Mouse (Mus musculus) bone marrow, adult 2 months (tissue): ENCODE results near the gene Card14.

Experiments
- CTCF ChIP-seq: fragments of 200-500 bp; IDR thresholded peaks from 2 replicates; pipeline ENCODE4 v1.5.1; 2011; ENCODE audit warnings: low read length, control low read depth; ENCODE audit not compliant: control insufficient read depth, insufficient read depth
- POLR2A ChIP-seq: fragments of 200-500 bp; IDR thresholded peaks from 2 replicates; pipeline ENCODE4 v1.6.1; 2011; ENCODE audit warnings: low read depth, mild to moderate bottlenecking, control low read depth, low read length, borderline replicate concordance; ENCODE audit not compliant: control insufficient read depth

GRCm38 (mm10) chr11:119359089-119359488 lies 51.5 kb downstream of the Card14 start:
- TF ChIP-seq POLR2A (no peak), CTCF (no peak)
